Mouse (Mus musculus): ENCODE results near the gene Cox11.

Gene Cox11

GRCm38 (mm10) chr11:90664345-90664986 is 26.5 kb downstream of the Cox11 start:
- peak; percentile 61 for DNase-seq (ENCODE audit: low spot score)

- peak; percentile 67 for DNase-seq (ENCODE audit: low spot score)
Observed at GRCm38 (mm10) chr11:90665161-90665560, 27.2 kb downstream of the Cox11 start.

DNA sequence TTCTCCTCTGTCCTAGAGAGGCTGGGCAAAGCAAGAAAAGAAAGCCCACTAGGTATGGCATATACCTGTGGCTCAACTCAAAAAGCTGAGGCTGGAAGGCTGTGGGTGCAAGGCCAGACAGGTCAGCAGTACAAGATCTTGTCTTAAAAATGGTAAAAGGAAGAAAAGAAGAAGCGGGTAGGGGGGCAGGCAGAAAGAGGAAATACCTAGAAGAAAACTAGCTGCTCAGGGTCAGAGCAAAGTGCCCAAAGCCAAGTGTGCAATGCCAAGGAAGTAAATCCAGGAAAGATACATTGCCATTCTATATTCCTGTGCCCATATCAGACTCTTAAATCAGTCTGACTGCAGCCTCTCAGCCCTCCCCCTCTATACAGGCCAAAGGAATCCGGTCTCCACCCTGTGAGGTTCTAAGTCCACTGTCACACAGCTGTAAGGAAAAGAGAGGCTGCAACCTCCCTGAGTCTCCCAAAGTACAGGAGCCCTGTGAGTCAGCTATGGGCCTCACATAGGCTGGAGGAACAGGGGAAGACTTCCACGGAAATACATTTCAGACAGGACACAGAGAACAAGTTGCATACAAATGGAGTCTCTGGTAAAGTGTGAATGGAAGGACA is 28.3 kb downstream of the Cox11 start:
- DNase-seq (ENCODE audit: low spot score): peak; percentile 75

DNA sequence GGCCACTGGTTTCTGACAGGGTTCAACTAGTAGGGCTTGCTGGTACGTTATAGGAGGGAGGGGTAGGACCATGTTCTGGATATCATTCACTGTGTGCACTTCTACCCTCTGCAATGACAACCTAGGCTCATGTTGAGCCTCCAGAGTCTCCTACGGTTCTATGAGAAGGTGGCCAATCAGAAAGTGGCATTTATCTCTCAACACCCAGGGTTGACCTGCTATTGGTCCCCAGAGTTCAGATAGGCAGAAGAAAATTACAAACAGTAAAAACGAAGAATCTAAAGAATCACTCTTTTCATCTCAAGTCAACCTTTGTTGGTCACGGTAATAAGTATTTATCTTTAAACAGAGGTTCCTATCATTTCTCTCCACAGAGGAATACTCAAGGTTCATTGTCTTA is 28.9 kb downstream of the Cox11 start:
- no peak for DNase-seq (ENCODE audit: low spot score)

DNA sequence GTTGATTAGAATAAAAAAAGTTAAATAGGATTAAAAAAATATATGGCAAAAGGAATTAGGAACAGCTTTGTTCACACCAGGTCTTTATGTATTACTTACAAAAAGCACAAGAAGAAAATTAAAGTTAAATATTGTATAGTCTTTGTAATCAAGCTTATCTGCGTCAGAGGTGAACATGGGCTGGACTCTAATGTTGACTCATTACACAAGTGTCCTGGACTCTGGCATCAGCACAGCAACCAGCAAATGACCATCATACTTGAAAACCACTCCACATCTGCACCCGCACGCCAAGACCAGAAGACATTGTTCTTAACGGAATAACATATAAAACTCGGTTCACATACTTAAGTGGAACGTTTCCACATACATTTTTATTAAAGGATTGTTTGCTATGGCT is 29.4 kb downstream of the Cox11 start:
- peak; percentile 40 for DNase-seq (ENCODE audit: low spot score)

GRCm38 (mm10) chr11:90675479-90676110 is 37.6 kb downstream of the Cox11 start:
- DNase-seq (ENCODE audit: low spot score): no peak

- DNase-seq (ENCODE audit: low spot score): no peak
Observed at GRCm38 (mm10) chr11:90677027-90677426, 39.1 kb downstream of the Cox11 start.

DNA sequence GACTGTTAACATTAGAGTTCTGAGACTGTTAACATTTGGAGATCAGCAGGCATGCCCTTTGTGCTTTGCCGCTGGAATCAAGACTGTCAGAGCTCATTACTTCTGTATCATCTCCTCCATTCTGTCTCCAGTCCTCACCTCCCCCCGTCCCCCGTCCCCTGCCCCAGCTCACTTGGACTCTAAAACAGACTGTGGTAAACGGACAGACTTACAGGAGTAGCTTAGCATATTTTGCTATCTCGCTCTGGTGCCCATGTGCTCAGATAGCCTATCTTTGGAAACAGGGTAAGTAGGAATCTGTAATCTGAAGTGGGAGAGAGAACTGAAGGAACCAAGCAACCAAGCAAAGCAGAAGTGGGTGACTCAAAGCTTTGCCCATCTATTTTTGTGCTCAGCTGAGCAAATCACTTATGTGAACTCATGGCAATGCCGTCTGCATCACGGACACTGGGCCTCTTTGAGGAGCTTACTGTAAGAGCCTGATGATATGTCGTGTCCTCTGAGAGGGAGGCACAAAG is 39.9 kb downstream of the Cox11 start:
- no peak for DNase-seq (ENCODE audit: low spot score)

DNA sequence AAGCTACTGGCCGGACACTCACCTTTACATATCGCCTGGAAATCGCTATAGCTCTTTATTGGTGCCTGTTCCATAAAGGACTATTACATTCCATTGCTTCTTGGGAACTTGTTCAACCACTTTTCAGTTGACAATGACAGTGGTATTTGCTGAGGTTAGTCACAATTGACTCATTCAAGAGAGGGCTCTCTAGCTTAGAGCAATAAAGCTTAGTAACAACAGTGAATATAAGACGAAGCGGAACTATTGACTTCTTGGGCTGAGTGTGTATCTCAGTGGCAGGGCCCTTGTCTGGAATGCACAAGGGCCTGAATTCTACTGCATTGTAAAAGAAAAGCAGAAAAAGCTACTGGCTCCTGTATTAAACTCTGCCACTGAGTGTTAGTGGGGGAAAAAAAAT is 40.6 kb downstream of the Cox11 start:
- no peak for DNase-seq (ENCODE audit: low spot score)

DNA sequence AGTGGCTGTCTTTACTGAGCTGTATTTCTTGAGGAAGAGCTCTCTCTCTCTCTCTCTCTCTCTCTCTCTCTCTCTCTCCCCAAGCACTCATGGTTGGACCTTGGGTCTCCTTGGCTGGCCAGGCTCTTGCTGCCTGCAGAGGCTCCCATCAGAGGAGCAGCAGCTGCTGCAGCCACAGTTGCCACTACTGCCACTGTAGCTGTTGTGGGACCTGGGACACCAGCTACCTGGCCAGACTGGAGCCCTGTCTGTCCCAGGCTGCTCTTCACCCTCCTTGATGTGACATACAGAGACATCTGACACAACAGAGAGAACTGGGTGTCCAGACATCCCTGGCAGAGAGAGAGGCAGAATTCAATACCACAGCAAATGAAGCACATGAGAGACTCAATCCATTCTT is 43.2 kb downstream of the Cox11 start:
- DNase-seq (ENCODE audit: low spot score): no peak

DNA sequence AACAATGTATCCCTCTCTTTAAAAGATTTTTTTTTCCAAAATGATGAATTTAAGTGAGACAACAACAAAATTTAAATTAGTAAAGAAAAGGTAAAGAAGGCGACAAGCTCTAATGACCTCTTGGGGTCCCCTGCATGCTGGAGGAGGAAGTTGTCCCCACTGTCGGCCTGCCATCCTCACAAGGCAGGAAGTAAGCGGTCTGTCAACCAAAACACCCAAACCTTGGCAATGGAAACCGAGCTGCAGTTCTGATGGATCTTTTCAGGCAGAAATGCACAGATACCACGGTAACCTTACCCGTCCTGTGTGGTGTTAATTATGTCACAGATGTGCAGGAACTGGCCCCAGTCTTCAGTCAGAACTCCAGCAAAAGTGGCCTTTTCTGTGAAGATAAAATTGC is 46.8 kb downstream of the Cox11 start:
- DNase-seq (ENCODE audit: low spot score): no peak

GRCm38 (mm10) chr11:90685196-90685595 is 47.2 kb downstream of the Cox11 start:
- no peak for DNase-seq (ENCODE audit: low spot score)

GRCm38 (mm10) chr11:90686287-90687025 is 48.5 kb downstream of the Cox11 start:
- no peak for DNase-seq (ENCODE audit: low spot score)

GRCm38 (mm10) chr11:90687040-90687439 is 49.1 kb downstream of the Cox11 start:
- DNase-seq (ENCODE audit: low spot score): no peak

DNA sequence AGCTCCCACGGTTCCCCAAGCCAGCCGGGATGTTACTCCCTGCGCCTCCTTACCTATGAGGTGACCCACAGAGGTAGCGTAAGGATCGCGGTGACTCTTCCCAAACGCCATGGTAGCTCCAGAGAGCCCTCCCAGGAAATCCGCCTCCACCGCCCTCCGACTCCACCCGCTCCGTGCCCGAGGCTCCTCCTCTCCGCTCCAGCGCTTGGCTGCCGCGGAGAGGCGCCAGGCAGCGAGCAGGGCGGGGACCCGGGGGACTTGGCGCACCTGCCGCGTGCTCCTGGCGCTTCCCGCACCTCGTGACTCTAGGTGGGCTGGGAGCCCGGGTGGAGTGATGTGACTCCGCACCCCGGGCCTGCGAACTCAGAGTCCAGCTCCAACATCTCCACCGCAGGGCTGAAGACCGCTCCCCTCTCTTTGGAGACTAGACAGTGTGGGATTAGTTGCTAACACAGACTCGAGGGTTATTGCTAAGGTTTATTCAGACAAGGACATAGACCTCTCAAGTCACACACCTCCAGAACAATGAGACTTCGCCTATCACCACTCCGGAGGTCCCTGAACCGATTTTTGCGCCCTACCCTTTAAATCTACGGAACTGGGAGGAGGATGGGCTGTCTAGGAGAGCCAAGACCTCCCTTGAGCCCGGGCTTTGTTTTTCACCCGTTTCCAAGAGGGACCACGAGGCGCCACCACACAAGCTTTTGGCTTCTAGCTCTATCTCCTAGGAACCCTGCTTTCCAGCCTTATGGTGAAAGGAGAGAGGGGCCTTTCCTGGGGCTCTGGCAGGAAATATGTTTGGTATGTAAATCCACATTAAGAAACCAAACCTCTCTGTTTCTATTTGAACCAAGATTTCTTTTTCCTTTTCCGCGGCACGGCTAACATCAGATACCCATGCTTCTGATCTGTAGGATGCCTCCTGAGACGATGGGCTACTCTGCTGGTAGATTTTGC is 49.8 kb downstream of the Cox11 start, which contains the start of gene Tom1l1:
TSS of gene Tom1l1 (minus strand) at position 907 of the 957 bp plus-strand sequence.
- DNase-seq (ENCODE audit: low spot score): peak; percentile 87

DNA sequence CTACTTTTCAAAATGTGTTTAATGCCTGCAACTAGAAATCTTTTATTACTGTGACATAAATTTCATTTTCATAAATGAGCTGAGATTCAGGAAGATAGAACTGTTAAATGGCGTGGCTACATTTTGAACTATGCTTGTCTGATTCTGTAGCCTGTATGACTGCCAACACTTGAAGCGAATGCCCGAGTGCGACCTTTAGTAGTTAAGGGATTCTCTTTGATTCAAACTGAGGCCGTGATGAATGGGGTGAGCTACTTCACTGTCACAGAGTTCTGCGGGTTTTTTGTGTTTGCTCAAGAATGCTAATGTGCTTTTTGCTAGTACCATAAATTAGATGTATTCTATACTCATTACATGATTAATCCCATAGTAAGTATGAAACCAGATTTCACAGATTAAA is 52.4 kb downstream of the Cox11 start:
- no peak for DNase-seq (ENCODE audit: low spot score)

DNA sequence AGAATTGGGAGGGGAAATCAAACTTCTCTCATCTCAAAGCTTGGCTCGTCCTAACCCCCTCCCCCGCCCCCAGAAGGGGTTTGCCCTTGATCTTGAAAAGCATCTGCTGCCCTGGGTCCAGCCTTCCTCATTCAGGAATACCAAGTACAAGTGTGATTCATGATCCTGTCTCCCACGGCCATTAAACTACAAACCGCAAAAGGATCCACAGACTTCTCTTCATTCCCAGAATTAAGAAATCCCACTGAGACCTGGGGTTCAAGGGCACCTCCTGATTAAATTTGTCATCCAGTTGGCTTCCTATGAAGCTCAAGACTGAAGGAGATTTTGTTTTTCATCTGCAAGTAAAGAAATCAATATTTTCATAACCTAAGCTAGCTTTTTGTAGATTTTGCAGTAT is 56.2 kb downstream of the Cox11 start:
- DNase-seq (ENCODE audit: low spot score): no peak
